Mouse (Mus musculus) monocyte, adult 2 months (primary cell): ENCODE measurements at regions not wholly inside any gene's neighbourhood (a gene's known extent, or its start where the extent isn't known, plus 50 kb on each side); places are given as distances from the start of the nearest gene placed in this dataset.
A peak's percentile ranks its signal among the peaks of the same experiment; 100 is the strongest.

Source experiments
- DNase-seq, 2 experiments: peaks; one replicate each; pipeline ENCODE4 v3.0.0; 2022; ENCODE audit warnings: low spot score in 2 of 2, low read depth in 1 of 2

DNA sequence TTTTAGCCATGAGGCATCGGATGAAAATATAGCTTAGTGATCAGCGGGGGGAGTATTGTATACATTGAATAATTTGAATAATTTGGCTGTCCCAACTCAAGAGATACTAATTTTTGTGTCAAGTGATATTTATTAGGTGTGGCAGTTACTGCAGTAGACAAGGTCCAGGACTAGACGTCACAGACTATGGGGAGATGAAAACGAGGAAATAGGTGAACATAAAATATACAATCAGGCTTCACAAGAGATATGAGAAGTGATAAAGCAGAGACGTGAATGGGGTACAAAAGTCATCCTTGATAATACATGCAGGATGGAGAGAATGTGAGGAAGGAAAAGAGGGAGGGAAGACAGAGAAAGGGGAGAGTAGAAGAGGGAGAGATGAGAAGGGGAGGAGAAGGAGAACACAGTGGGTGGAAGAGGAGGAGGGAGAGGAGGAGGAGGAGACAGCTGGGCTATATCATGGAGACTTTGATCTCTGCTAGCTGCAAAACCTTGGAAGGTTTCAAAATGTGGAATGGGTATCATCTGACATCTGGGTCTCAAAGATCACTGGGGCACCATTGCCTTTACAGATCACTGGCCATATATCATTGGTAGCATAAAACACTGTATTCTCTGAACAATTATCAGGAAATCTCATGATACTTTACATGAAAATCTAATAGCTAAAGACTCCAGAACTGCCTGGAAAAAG, 263.0 kb upstream of the Ptger4 start:
- DNase-seq: no peak

DNA sequence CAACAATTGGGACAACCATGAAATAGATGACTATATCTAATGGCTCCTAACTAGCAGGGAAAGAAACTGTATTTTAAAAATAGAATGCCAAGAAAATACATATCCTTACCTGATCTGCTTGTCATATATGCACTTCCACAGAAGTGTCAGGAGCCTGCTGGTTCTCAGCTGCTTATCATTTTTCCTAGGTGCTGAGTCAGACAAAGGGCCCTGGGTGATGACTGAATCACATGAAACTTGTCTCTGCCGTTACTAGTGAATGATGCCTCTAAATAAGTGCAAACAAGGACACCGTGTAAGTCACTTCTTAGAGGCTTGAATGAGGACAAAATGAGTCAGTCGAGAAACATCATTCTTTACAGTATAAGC, 263.5 kb upstream of the Ptger4 start:
- no peak for DNase-seq

DNA sequence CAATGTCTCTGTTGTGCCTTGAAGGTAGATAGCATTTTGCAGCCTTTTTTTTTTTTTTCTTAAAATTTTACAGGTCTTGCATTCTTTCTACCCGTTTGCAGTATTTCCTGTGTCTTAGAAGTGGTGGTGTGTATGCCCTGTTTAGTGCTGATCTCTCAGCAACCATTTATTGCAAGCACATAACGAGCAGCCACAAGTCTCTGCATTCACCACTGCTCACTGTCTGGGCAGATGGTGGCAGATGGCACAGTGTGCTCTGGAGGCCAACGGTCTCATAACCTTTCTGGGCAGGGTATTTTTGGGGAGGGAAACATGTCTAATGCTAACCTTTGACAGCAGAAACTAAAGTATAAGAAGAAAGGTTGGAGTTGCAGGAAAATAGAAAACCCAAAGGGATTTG, 266.1 kb upstream of the Ptger4 start:
- DNase-seq: no peak

DNA sequence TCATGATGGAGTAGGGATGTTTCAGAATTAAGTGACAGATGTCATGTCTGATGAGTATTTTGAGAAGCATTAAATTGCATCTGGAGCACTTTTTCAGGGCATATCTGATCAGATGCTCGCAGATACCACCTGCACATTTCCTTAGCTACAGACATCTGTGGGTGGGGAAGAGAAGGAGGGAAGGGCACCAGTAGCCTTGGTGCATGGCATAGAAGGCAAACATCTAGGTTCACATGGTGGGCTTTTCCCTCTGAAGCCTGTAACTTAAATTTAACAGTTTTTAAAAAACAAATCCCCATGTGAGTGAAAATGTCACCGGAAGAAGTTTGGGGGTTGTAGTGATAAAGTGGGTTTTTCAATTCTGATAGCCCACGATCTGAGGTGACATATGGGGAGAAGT, 267.1 kb upstream of the Ptger4 start:
- DNase-seq: no peak

DNA sequence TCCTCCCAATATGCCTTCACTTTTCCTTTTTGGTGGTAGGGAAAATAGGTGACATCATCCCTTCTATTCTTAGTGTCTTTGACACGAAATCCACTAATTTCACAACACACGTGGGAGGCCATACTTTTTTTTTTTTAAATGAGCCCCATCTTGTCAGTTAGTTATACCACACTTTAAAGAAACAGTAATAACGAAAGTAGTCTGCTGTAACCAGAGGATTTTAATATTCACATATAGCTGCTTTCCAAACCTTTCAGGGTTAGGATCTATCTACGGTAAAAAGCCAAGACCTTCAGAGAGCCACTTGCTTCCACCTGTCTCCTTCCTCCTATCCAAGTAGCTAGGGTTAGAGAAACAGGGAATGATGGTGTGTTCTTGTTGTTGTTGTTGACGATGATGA, 268.6 kb upstream of the Ptger4 start:
- DNase-seq: no peak

DNA sequence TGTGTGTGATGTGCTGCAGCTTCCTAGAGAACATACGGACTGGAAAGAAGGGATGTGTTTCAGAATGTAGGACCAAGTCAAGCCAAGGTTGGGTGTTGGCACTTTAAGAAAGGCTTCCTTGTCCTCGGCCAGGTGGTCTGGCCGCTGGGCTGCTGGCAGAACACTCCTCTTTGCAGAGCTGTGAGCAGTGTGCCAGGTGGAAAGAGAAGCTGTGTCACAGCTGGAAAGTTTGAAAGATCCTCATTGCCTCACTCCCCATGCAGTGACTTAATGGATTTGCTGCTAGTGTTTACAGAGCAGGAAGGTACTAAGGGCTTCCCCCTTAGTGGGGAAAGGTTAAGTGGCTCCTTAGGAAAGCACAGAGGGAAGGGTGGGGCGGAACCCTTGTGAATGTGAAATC, 269.2 kb upstream of the Ptger4 start:
- no peak for DNase-seq

DNA sequence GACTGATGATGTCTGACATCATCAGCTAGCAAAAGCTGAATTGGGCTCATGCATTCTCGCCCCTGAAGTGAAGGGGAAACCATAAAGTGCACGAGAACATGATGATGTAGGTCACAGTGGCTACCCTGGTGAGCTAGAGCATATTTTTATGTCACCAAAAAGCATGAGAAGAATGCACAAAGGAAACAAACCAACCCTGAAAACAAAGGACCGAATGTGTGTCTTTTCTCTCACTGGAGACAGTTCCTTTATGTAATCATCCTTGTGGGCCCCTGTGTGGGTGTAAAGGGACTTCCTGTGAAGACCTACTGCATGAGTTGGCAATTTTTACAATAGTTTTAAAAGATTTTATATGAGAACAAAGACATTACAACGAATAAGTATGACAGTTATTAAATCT, 270.2 kb upstream of the Ptger4 start:
- no peak for DNase-seq

DNA sequence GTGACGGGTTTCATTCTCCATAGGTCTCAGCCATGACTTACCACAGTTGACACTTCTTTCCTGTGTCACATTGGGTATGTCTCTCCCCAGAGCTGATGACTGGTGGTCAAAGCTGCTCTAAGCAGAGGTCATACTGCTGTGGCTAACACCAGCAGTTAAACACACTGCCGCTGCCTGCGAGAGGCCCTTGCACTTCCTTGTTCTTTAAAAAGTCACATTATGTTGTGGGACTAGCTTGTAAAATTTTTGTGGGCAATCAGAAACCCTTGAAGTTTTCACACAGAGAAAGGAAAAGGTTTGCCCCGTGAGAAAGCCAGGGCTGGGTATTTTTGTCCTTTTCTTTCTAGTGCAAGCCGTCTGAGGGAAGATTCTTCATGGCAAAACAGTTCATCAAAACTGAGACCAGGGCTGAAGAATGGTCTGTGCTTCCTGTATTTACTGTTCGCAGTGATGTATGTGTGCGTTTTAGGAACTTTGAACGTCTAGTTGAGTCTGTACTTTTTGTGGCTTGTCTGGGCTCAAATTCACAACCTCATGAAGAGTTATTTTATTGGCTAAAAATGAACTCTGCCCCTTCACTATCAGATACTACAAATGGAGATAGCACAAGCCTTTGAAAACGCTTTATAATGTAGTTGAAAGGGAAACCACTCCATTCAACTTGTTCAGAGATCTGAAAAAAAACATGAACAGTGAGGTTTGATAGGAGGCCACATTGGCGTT, 273.4 kb upstream of the Ptger4 start:
- DNase-seq: peak; percentile 18 to 53

DNA sequence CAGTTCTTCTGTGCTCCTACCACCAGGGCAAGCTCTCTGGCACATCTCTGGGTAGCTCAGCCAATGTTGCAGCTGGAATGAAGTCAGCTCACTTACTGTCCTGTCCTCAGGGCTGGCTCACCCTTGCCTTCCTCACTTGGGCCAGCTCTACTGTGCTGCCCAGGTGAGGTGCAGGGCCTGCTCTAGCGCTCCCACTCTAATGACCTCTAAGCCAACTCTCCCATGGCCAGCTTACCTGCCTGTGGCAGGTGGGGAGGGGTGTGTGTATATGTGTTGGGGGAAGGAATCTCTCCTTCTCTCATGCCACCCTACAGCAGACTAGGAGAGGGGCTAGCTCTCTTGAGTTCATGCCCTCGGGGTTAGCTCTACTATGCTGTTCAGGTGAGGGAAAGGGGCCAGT, 275.6 kb upstream of the Ptger4 start:
- no peak for DNase-seq

DNA sequence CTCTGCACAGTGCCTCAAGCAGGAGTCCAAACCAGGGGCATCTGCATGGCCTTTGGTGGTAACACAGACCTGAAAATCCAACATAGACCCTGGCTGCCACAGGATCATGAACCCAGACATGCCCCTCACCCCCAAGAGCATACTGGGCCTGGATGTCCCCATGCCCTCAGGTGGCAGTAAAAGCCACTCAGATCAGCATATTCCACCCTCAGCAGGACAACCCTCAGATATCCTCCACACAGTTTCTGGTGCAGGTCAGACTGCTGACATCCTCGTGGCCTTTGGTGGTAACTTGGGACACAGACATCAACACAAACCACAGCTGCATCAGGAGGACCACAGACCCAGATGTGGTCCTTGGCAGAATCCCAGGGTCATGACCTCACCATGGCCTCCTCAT, 276.0 kb upstream of the Ptger4 start:
- no peak for DNase-seq

DNA sequence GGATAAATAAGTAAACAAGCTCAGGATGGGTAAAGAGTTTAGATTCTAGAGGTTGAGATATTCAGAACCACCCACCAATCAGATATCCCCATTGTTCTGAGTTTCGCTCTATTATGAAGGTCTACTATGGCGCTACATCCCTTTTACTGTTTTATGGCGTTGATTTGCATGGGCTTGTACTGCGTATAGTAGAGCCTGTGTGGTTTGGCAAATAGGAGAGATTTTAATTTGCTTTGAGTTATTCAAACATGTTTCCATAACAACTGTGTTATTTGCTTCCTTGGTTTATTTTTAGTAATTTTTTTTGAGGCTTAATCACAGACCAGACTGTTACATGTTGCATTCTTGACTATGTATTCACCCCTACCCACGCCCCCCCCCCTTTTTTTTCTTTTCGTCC, 284.6 kb upstream of the Ptger4 start:
- no peak for DNase-seq

DNA sequence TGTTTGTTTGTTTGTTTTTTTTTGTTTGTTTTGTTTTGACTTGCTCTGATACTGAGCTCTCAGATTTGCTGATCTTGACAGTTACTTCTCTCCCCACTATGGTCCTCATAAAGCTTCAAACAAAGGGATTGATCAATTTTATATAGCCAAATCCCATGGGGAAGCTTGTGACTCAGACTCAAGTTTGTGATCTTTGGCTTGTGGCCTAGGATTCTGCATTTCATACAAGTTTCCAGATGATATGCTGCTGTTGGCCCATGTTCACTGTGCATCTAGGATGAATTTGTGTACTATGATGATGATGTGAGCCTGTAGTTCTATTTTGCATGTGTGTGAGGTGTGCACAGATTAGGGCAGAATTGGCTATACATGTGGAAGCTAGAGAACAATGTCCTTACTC, 289.7 kb upstream of the Ptger4 start:
- DNase-seq: no peak

DNA sequence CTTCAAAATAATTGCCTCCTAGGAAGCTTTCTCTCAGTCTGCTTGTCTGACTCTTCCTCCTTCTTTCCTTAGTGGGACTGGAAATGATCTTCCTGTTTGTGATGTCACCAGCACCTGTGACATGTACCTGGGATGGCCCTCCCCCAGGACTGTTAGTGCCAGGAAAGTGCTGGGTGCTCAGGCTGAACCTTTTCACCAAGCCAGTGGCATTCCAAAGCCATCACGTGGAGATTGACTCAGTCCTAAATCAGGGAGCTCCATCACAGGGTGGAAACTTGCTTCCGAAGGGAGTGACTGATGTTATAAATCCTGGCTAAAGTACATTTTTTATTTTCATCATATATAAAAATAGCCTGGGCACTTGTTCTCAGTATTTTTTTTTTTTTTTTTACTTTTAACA, 293.4 kb upstream of the Ptger4 start:
- DNase-seq: no peak

DNA sequence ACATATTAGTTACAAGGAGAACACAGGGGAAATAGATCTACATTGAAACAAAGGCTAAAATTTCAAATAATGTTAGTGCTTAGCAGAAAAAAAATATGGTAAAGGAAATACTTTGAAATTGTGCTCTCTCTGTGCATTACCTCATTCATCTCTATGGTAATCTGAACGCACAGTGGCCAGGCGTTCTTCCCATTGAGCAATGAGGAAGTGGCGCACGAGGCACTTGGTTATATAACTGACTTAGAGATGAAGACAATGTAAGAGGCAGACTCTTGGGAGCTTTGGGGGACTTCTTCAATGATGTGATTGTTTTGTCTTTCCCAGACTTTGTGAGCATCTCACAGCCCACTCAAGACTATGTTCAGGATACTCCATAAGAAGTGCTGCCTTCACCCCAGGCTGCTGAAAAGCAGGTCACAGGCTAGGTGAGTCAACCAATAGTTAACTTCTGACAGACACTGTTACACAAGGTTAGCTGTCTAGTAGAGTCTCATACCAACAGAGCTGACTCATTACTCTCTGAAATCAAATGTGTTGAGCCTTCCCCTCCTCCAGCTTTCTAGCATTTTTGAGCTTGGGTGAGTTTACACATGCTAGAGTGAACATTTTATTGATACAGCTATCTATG, 295.4 kb upstream of the Ptger4 start:
- peak; percentile 36 to 55 for DNase-seq

DNA sequence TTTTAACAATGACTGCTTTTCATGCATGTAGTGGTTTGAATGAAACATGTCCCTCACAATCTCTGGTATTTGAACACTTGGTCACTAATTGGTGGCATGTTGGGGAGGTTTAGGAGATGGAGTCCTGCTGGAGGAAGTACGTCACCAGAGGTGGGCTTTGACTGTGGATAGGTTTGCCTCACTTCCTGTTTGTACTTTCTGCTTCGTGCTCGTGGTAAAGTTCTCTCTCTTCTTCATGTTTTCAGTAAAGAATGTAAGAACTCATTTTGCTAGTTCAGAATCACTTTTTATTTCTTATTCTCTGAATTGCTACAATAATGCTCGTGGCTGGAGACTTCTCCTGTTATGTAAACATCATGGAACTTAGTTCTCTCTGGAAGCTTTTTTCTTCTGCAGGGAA, 310.5 kb upstream of the Ptger4 start:
- no peak for DNase-seq

DNA sequence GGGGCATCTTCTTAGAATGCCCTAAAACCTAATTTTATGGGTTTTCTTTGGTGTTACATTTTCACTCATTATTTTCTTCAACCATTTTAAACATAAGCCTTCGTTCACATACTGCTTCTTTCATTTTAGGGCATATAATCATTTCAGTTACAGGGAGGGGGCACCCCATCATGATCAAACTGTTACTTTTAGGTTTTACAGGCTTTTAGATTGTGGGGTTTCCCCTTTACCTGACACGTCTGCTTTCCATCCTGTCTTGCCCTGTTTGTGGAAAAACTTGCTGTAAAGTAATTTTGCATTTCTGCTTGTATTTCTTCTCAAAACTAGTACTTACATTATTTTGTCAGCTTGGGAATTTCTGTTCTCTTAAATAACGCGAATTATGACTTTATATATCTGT, 310.9 kb upstream of the Ptger4 start:
- DNase-seq: no peak

DNA sequence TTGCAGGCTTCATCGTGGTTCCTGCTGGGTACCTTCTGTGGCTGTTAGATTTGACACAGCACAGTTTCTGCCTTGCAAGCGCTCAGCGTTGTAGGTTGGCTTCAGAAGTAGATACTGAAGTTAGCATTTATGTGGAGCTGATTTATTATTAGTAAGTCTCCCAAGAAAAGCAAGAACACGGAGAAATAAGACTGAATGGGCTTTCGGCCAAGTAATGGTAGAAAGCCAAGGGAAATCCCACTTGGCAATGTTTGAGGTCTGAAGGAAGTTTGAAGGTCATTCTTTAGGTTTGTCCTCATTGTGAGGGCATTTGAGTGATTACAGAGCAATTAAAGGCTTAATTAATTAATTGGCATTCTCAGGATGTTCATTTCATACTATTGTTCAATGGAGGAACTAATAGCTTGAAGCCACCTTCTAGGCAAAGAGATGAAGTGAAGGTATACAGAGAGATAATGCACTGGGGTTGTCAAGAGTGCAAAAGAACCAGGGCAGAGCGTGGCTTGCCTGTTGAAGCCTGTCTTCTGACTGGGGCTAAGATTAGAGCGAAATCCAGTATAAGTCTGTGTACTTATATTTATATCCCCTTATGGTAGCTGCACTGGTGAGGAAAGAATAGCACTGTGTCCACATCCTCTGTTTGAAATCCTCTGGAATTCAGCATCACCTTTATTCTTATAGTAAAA, 311.5 kb upstream of the Ptger4 start:
- DNase-seq: no peak

DNA sequence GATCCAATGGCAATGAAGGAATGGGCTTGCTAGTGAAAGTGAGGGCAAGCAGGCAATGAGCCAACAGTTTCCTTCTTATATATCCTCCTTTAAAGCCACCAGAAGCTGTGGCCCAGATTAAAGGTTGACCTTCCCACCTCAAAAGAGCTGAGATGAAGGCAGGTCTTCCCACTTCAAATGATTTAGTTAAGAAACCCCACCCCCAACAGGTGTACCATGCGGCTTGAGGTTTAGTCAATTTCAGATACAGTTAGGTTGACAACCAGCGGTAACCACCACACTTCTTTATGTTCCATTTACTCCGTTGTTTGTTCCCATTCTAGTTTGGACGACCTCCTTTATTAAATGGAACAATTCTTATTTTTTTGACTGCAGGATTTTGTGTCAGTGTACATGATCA, 317.8 kb upstream of the Ptger4 start:
- no peak for DNase-seq

DNA sequence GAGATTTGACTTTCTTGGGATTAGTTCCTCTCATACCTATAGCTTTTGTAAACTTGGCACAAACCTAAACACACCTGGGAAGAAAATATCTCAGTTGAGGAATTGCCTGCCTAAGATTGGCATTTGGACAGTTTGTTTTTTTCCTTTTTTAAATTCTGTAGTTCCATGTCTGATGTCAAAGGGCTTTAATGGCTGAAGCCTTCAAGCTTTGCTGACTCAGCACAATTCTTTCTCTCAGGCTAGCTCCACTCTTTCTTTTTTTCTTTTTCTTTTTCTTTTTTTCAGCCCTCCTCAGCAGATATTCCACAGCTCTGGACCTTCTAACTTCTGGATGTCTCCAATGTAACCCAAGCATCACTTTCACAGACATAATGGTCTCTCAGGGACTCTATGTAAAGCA, 330.4 kb upstream of the Ptger4 start:
- DNase-seq: no peak

DNA sequence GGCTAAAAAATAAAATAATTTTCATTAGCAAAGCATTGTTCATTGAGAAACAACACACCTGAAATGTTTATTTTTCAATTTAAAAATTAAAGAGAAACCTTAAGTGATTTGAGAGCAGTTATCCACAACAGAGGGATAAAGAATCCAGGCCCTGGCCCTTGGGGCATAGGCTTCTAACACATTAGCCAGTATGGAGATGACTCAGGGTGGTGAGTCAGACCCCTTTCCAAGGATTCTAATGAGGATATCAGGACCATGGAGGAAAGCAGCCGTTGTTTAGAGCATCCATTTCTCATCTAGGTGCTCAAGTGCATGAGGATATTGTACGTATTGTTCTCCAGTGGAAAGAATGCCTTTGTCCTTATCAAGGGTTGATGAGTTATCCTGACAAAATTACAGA, 335.6 kb upstream of the Ptger4 start:
- DNase-seq: no peak

DNA sequence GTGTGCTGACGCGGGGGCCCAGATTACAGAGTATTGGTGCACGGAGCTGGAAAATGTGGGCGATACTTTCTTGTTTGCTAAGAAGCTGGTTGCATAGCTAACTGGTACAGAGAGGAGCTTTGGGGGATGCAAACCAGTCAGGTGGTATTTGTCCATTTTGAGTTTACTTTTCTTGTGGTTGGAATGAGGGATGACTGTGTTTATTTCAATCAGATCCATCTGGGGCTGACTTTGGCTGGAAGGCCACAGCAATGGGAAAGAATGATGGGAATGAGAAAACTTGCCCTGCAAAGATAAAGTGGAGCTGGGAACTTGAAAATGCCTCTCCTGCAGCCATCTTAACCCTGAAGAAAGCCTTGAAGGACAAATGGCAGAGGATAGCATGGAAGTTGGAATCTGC, 336.4 kb upstream of the Ptger4 start:
- DNase-seq: no peak

DNA sequence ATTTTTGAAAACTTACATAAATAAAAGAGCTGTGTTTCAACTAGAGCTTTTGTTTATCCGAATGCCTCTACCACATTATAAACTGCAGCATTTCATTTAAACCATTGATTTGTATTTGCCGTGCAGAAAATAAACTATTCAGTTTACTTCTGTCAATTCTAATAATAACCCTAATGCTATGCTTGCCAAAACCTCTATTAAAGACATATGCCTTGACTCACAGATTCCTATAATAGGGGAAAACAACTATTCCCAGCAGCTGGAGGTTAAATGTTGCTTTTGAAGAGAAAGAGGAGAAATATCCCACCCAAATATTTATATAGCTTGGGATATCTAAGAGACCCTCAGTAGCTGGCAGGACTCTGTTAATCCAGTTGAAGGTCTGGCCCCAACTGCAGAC, 340.4 kb upstream of the Ptger4 start:
- no peak for DNase-seq
